Mouse (Mus musculus) ovary, adult 10 weeks (tissue): ENCODE measurements around the gene Rcc2. TPM values are rescaled to one million over a fixed set of nuclear protein-coding genes. Genes with fewer than 3 reads are reported as not detected.

Source experiments
- polyA plus RNA-seq: library from polyadenylated mRNA; stranded (reverse); fragments of 350-450 nt; fragmentation: Illumina TruSeq; extraction: RNeasy Lipid Tissue Mini Kit (QIAGEN cat#74804); gene quantifications from one replicate; pipeline ENCODE4 v1.2.3, GENCODE M21; 2014

Rcc2 gene
- polyA plus RNA-seq: 12.1 TPM

GRCm38 (mm10) chr4:140700269-140701018 is at the start of gene Rcc2:
TSS of gene Rcc2 (plus strand) at chr4:140700541.

GRCm38 (mm10) chr4:140665760-140666159 is 34.6 kb upstream of the Rcc2 start, which contains the start of gene Arhgef10l:
TSS of gene Arhgef10l (minus strand) at chr4:140666012.

GRCm38 (mm10) chr4:140742543-140742942 is 42.2 kb downstream of the Rcc2 start, which contains the start of gene Padi6:
TSS of gene Padi6 (minus strand) at chr4:140742643.

Other genes with a start within 250 kb of the Rcc2 start
- gene Arhgef10l, start 34.5 kb upstream of the Rcc2 start, polyA plus RNA-seq: 1.5 TPM
- gene Padi6, start 42.1 kb downstream of the Rcc2 start, polyA plus RNA-seq: 16.1 TPM
- not detected for gene Padi4, start 73.7 kb downstream of the Rcc2 start, polyA plus RNA-seq
- not detected for gene Padi3, start 110.1 kb downstream of the Rcc2 start, polyA plus RNA-seq
- gene Padi1, start 145.2 kb downstream of the Rcc2 start, polyA plus RNA-seq: not detected
- gene Padi2, start 205.8 kb downstream of the Rcc2 start, polyA plus RNA-seq: 0.20 TPM